In the genomic region with DNA sequence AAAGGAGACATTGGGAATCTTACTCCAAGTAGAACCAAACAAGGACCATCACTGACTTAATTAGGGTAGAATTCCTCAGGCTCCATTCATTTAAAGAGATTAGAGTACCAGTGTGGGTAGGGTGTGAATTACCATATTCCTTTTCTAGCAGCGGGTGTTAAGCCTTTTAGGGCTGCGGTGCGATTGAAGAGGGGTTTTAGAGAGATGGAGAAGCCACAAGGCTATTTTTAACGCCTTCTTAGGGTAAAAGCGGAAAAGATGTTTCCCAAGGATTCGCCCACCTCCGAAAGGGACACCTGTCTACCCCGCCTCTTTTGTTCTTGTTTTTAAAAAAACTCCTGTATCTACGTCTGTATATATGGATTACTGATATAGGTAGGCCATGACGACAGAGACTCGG, we compare ENCODE assay signal across 8 mouse cellular contexts. TPM values are rescaled to one million over a fixed set of nuclear protein-coding genes. Genes with fewer than 3 reads are reported as not detected.
DNase-seq lines count a peak whose midpoint lies in the region; ATAC-seq and TF ChIP-seq lines count a peak whose summit lies in the region.

No protein-coding gene starts in this region.

- TF ChIP-seq POLR2A in brain, embryonic 14.5 days (IDR thresholded peaks at IDR 0.05; ENCODE audit: borderline replicate concordance, extremely low read depth, insufficient read depth, insufficient read length, poor library complexity, severe bottlenecking), result no peak

- H3K9ac ChIP-seq in lung, embryonic 14.5 days, result peak overlapping the region; percentile 96
- H3K9ac ChIP-seq in hindbrain, embryonic 14.5 days, result peak overlapping the region; percentile 96
- peak overlapping the region; percentile 83; the same call in 1 of the 2 replicates for H3K9ac ChIP-seq in midbrain, postnatal 0 days (replicated peaks; ENCODE audit: low read length, poor library complexity, severe bottlenecking)

- peaks cover 34% of the 10 kb centered on the region for H3K36me3 ChIP-seq in lung, embryonic 14.5 days (ENCODE audit: insufficient read depth)
- H3K36me3 ChIP-seq in hindbrain, embryonic 14.5 days (replicated peaks; ENCODE audit: control insufficient read depth, insufficient read depth), result peaks cover 35% of the 10 kb centered on the region
- peaks cover 7% of the 10 kb centered on the region; the same call in 1 of the 2 replicates for H3K36me3 ChIP-seq in midbrain, postnatal 0 days (ENCODE audit: insufficient read depth, low read length)

- no peaks in the 10 kb centered on the region for H3K27me3 ChIP-seq in lung, embryonic 14.5 days (ENCODE audit: insufficient read depth, low read length)
- H3K27me3 ChIP-seq in hindbrain, embryonic 14.5 days (ENCODE audit: control insufficient read depth, insufficient read depth, low read length), result no peaks in the 10 kb centered on the region
- no peaks in the 10 kb centered on the region for H3K27me3 ChIP-seq in midbrain, postnatal 0 days (ENCODE audit: insufficient read depth, low read length)

- peak overlapping the region; percentile 97 for H3K4me3 ChIP-seq in lung, embryonic 14.5 days (ENCODE audit: low read depth, low read length)
- peak overlapping the region; percentile 100 for H3K4me3 ChIP-seq in hindbrain, embryonic 14.5 days (replicated peaks; ENCODE audit: low read length)
- H3K4me3 ChIP-seq in midbrain, postnatal 0 days (ENCODE audit: low read depth, low read length), result peak overlapping the region; percentile 68

- 3% methylated on average over 11 of the region's 11 CpGs for WGBS in lung, embryonic 14.5 days
- WGBS in hindbrain, embryonic 14.5 days, result under 1% methylated on average over 11 of the region's 11 CpGs
- WGBS in midbrain, postnatal 0 days, result 0% methylated on average over 11 of the region's 11 CpGs

- no peak overlapping the region for H3K27ac ChIP-seq in lung, embryonic 14.5 days (ENCODE audit: low read depth)
- H3K27ac ChIP-seq in hindbrain, embryonic 14.5 days, result no peak overlapping the region
- H3K27ac ChIP-seq in midbrain, postnatal 0 days (ENCODE audit: low read depth, low read length), result no peak overlapping the region

- no peak for DNase-seq in lung, embryonic 14.5 days
- DNase-seq in lung, postnatal 4 days, result no peak
- DNase-seq in brain, embryonic 14.5 days (ENCODE audit: low read depth), result peak; percentile 40
- DNase-seq in hindbrain, embryonic 14.5 days (ENCODE audit: low spot score), result no peak
- no peak for DNase-seq in midbrain, postnatal 0 days (ENCODE audit: low spot score)
- no peak for DNase-seq in gastrocnemius, adult 8-10 months (ENCODE audit: low spot score in 2 of 2)
- DNase-seq in cerebellum, adult 8-10 months, result no peak
- DNase-seq in gastrocnemius, postnatal 10 days, result no peak

- no peaks in the 10 kb centered on the region for H3K9me3 ChIP-seq in lung, embryonic 14.5 days (ENCODE audit: low read depth, low read length)
- no peaks in the 10 kb centered on the region for H3K9me3 ChIP-seq in hindbrain, embryonic 14.5 days (ENCODE audit: control insufficient read depth, low read length)
- H3K9me3 ChIP-seq in midbrain, postnatal 0 days (ENCODE audit: low read length), result no peaks in the 10 kb centered on the region

- ATAC-seq in lung, embryonic 14.5 days (ENCODE audit: insufficient read depth), result no peak
- no peak for ATAC-seq in hindbrain, embryonic 14.5 days (ENCODE audit: low FRiP score)
- no peak for ATAC-seq in midbrain, postnatal 0 days (ENCODE audit: low FRiP score)

- no peak for TF ChIP-seq CTCF in lung, embryonic 14.5 days (IDR thresholded peaks at IDR 0.05; ENCODE audit: low read depth)
- no peak for TF ChIP-seq CTCF in brain, embryonic 14.5 days (IDR thresholded peaks at IDR 0.05; ENCODE audit: borderline replicate concordance, extremely low read depth, insufficient read depth, insufficient read length)
- TF ChIP-seq CTCF in midbrain, postnatal 0 days (IDR thresholded peaks at IDR 0.05), result no peak

- peaks cover 13% of the 10 kb centered on the region for H3K4me1 ChIP-seq in lung, embryonic 14.5 days (ENCODE audit: insufficient read depth)
- H3K4me1 ChIP-seq in hindbrain, embryonic 14.5 days (replicated peaks; ENCODE audit: control insufficient read depth, insufficient read depth, low read length), result peaks cover 35% of the 10 kb centered on the region
- peaks cover 9% of the 10 kb centered on the region; the same call in 1 of the 2 replicates for H3K4me1 ChIP-seq in midbrain, postnatal 0 days (ENCODE audit: insufficient read depth, low read length)

- H3K4me2 ChIP-seq in lung, embryonic 14.5 days, result peak overlapping the region; percentile 84
- H3K4me2 ChIP-seq in hindbrain, embryonic 14.5 days (replicated peaks), result peak overlapping the region; percentile 90
- peak overlapping the region; percentile 74 for H3K4me2 ChIP-seq in midbrain, postnatal 0 days (ENCODE audit: low read depth, low read length, poor library complexity, severe bottlenecking)

RNA-seq across cellular contexts. Expression of gene Zcrb1, which starts 0.9 kb away (rescaled TPM):
- 115 and 123 TPM in 2 replicates for polyA plus RNA-seq in lung, embryonic 14.5 days (2014; fragmentation: Nextera tagmentation; extraction: Ambion mirVana)
- 101 and 118 TPM in 2 replicates for polyA plus RNA-seq in brain, embryonic 14.5 days (2012; rRNA removed)
- 147 and 164 TPM in 2 replicates for polyA plus RNA-seq in hindbrain, embryonic 14.5 days (2014; fragmentation: Nextera tagmentation; extraction: Ambion mirVana)
- total RNA-seq in midbrain, postnatal 0 days (2014; rRNA removed), result 39.0 and 55.1 TPM in 2 replicates
- 161 and 165 TPM in 2 replicates for polyA plus RNA-seq in midbrain, postnatal 0 days (2015; fragmentation: Nextera tagmentation; extraction: Ambion mirVana)
- 100 to 1,000 TPM; 122 to 143 (median 127) TPM for total RNA-seq in gastrocnemius, adult 8-10 months (2022)
- total RNA-seq in gastrocnemius, postnatal 10 days (2021), result 10 to 100 TPM; 75.6 to 76.3 TPM

RNA-seq across cellular contexts. Expression of gene Pphln1, which starts 0.9 kb away (rescaled TPM):
- polyA plus RNA-seq in lung, embryonic 14.5 days (2014; fragmentation: Nextera tagmentation; extraction: Ambion mirVana), result 39.6 and 43.9 TPM in 2 replicates
- polyA plus RNA-seq in brain, embryonic 14.5 days (2012; rRNA removed), result 24.2 and 34.8 TPM in 2 replicates
- polyA plus RNA-seq in hindbrain, embryonic 14.5 days (2014; fragmentation: Nextera tagmentation; extraction: Ambion mirVana), result 26.4 and 28.6 TPM in 2 replicates
- 19.7 and 33.1 TPM in 2 replicates for total RNA-seq in midbrain, postnatal 0 days (2014; rRNA removed)
- polyA plus RNA-seq in midbrain, postnatal 0 days (2015; fragmentation: Nextera tagmentation; extraction: Ambion mirVana), result 31.3 and 35.2 TPM in 2 replicates
- 10 to 100 TPM; 12.7 to 15.5 (median 14.8) TPM for total RNA-seq in gastrocnemius, adult 8-10 months (2022)
- 10 to 100 TPM; 20.7 to 21.5 TPM for total RNA-seq in gastrocnemius, postnatal 10 days (2021)
